Mouse (Mus musculus) kidney, adult 2 months (tissue): ENCODE results near the gene Mcrip1.

Experiments
- CTCF ChIP-seq: fragments of 200-500 bp; conservative IDR thresholded peaks from 2 replicates; pipeline ENCODE4 v1.5.1; 2011; ENCODE audit warnings: low read depth, mild to moderate bottlenecking, control low read depth, low read length, moderate library complexity, mixed read lengths; ENCODE audit not compliant: insufficient read depth, insufficient read length
- POLR2A ChIP-seq: fragments of 200-500 bp; IDR thresholded peaks from one replicate; pipeline ENCODE4 v1.6.1; 2011; ENCODE audit warnings: low read depth, low read length, control low read depth

- TF ChIP-seq CTCF = no peak
- no peak for TF ChIP-seq POLR2A
These were observed 3.2 kb upstream of the Mcrip1 start for GRCm38 (mm10) chr11:120552736-120553135.
